ENCODE assay signal across 8 mouse cellular contexts in genomic region chr9:50333413-50333812, GRCm38 (mm10). TPM values are rescaled to one million over a fixed set of nuclear protein-coding genes. Genes with fewer than 3 reads are reported as not detected.
A peak's percentile ranks its signal among the peaks of the same experiment; 100 is the strongest.
DNase-seq lines count a peak whose midpoint lies in the region; ATAC-seq and TF ChIP-seq lines count a peak whose summit lies in the region.

No protein-coding gene starts in this region.

- no peak overlapping the region for H3K4me3 ChIP-seq in cerebellum, adult 2 months (replicated peaks; ENCODE audit: insufficient read depth, low read depth, low read length)
- no peak overlapping the region for H3K4me3 ChIP-seq in lung, embryonic 16.5 days (ENCODE audit: low read length)

- H3K27ac ChIP-seq in cerebellum, adult 2 months (ENCODE audit: insufficient read depth, low read length), result no peak overlapping the region
- no peak overlapping the region for H3K27ac ChIP-seq in lung, embryonic 16.5 days (ENCODE audit: low read length)

- no peak for TF ChIP-seq POLR2A in cerebellum, adult 2 months (IDR thresholded peaks at IDR 0.05; ENCODE audit: borderline replicate concordance, insufficient read depth, low read length)

- H3K9me3 ChIP-seq in lung, embryonic 16.5 days (ENCODE audit: control insufficient read depth, low read length), result no peaks in the 10 kb centered on the region

- H3K36me3 ChIP-seq in lung, embryonic 16.5 days (ENCODE audit: control insufficient read depth, insufficient read depth, low read length), result no peaks in the 10 kb centered on the region
- no peaks in the 10 kb centered on the region for H3K36me3 ChIP-seq in splenic B cell, adult 2 months (ENCODE audit: control insufficient read depth, insufficient read depth, low read length, poor library complexity, severe bottlenecking)

- H3K4me1 ChIP-seq in cerebellum, adult 2 months (ENCODE audit: control insufficient read depth, insufficient read depth, low read length), result no peaks in the 10 kb centered on the region
- H3K4me1 ChIP-seq in lung, embryonic 16.5 days (replicated peaks; ENCODE audit: control insufficient read depth, insufficient read depth, low read length), result 0 out of 2 replicates have a peak, but pooled peaks cover 3% of the 10 kb centered on the region

- peak; percentile 77; the same call in 1 of the 2 replicates for TF ChIP-seq CTCF in cerebellum, adult 2 months (IDR thresholded peaks at IDR 0.05; ENCODE audit: borderline replicate concordance, insufficient read depth, low read depth, low read length)

- DNase-seq in cerebellum, adult 2 months, result peak; percentile 9 to 17
- no peak for DNase-seq in cerebellum, adult 11 months
- peak; percentile 75 for DNase-seq in 3T3-L1 (ENCODE audit: low read depth, low spot score)
- DNase-seq in adrenal gland, postnatal 36 days, result peak; percentile 54 to 74
- peak; percentile 17 to 27 for DNase-seq in frontal cortex, postnatal 25 days (ENCODE audit: low spot score in 2 of 2)
- DNase-seq in kidney, postnatal 10 days, result peak; percentile 80
- DNase-seq in splenic B cell, adult 2 months (ENCODE audit: low read depth, low spot score), result peak; percentile 18

- peak; percentile 65 for ATAC-seq in lung, embryonic 16.5 days (ENCODE audit: low read depth)

- WGBS in cerebellum, adult 2 months, result 37% methylated on average over 6 of the region's 6 CpGs
- 22% methylated on average over 6 of the region's 6 CpGs for WGBS in lung, embryonic 16.5 days

- no peaks in the 10 kb centered on the region for H3K27me3 ChIP-seq in cerebellum, adult 2 months (ENCODE audit: control insufficient read depth, insufficient read depth, low read length)
- H3K27me3 ChIP-seq in lung, embryonic 16.5 days (ENCODE audit: control insufficient read depth, insufficient read depth, low read depth, low read length), result no peaks in the 10 kb centered on the region
- no peaks in the 10 kb centered on the region for H3K27me3 ChIP-seq in splenic B cell, adult 2 months (ENCODE audit: control insufficient read depth, insufficient read depth, low read length, poor library complexity, severe bottlenecking)

- H3K9ac ChIP-seq in lung, embryonic 16.5 days (ENCODE audit: low read length), result no peak overlapping the region; the same call in 1 of the 2 replicates

- H3K4me2 ChIP-seq in lung, embryonic 16.5 days (ENCODE audit: low read depth, low read length), result 0 out of 2 replicates have a peak overlapping the region, but pooled peaks have one; percentile 8

RNA-seq across cellular contexts. Expression of gene Rpl10-ps3, which starts 11.4 kb away (rescaled TPM):
- 39.5 and 45.7 TPM in 2 replicates for polyA plus RNA-seq in cerebellum, adult 2 months (2012; rRNA removed)
- total RNA-seq in adrenal gland, postnatal 36 days (2021), result 1,000 to 10,000 TPM; 1,100 to 1,109 TPM
- polyA plus RNA-seq in lung, embryonic 16.5 days (2015; fragmentation: Nextera tagmentation; extraction: Ambion mirVana), result 237 and 457 TPM in 2 replicates
